Mouse (Mus musculus) heart, adult 11 months (tissue): ENCODE data around the gene Trp73.

ENCODE experiments used
- DNase-seq: peaks from one replicate; pipeline ENCODE4 v3.0.0; 2022

Gene Trp73

DNA sequence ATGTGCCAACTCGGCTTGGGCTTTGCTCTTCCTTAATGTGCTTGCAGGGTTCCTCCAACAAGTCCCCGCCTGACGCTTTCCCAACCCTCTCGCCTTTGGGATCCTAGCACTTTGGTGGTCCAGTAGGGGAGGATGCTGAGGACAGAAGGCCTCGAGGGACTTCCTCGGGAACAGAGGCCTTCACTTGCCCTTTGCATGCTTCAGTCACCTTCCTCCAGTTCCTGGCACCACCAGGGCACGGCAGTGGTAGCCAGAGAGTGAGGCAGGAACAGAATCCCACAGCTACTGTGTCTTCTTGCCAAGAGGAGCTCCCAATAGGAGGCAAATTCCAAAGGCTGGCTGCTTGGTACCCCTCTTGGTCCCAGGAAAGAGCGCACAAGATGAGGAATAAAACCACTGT lies 36.6 kb downstream of the Trp73 start:
- DNase-seq, result no peak

DNA sequence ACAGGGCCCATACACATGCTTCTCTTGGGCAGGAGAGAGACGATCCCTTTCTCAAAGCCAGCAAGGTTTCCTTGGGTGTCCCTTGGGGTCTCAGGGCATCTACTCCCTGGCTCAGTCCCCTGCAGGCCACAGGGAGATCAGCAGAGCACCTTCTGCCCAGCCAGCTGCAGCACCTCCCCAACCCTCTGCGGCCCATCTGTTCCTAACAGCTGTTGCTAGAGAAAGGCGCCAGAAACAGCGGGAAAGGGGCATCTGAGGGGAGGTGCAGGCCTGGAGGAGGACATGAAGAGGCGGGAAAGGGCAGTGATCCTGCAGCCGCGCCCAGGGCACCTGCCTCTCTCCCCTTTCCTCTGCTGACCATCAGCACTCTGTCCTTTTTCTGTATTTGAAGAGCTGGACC lies 40.6 kb downstream of the Trp73 start:
- no peak for DNase-seq

DNA sequence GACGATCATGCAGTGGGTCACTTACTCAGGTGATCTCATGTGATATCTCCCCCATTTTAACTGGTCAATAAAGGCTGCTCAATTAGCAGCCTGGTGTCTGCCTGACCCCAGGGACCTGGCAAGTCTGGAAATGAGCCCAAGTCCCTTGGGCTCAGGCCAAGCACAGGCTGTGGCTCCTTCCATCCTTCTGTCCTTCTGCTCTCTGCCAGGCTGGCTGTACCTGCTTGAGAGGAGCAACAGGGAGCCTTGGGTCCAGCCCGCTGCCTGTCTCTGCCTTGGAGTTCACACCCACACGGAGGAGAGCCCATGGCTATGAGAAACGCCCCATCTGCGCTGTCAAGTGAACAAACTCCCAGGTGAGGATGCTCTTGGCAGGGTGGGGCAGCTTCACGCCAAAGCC lies 43.9 kb downstream of the Trp73 start:
- no peak for DNase-seq

DNA sequence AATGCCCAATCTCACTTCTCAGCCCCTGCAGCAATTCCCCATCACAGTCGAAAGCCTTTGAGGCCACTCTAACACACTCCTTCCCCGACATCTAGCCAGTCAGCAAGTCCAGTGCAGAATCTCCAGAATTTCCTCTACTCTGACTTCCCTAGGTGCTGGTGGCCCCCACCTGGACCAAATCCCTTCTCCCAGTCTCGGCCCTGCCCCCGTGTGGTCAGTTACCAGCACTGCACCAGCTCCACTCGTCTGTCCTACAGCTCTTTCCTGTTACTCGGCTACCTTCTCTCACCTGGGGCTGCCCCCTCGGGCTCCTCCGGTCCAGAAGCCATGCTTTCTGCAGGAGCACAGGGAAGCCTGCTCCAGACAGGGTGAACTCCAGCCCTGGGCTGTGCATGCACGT lies 46.8 kb downstream of the Trp73 start:
- no peak for DNase-seq

DNA sequence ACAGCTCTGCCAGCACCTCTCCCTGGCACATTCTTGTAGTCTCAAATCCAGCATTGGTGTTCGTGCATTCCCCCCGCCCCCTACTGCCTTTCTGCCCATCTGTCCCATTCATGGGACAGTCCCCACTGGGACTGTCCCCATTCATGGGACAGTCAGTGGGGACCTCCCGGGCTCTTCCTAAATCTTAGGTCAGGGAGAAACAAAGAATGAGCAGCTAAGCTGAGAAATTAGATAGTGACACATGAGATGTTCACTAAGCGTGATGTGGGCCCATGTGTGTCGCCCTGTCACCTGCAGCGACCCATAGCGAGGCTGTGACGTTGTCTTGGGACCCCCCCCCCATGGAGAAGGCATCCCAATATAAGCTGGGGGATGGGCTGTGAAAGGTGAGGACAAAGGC lies 48.7 kb downstream of the Trp73 start:
- DNase-seq, result no peak

DNA sequence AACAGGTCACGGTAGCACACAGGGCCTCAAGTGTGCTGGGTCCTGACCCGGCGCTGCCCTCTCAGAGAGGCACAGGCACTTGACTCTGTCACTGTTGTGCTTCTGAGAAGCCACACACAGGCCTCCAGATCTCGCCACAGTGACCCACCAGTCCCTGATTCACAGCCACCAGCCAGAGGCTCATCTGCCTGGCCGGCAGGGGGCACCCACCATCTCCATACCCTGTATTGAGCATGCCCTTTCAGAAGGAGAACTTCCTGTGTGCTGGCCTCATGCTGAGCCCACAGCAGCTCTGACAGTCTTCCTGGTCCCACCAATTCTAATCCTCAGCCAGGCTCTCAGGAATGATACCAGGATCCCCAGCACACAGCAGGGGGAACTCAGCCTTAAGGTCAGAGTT lies 50.8 kb downstream of the Trp73 start:
- no peak for DNase-seq

DNA sequence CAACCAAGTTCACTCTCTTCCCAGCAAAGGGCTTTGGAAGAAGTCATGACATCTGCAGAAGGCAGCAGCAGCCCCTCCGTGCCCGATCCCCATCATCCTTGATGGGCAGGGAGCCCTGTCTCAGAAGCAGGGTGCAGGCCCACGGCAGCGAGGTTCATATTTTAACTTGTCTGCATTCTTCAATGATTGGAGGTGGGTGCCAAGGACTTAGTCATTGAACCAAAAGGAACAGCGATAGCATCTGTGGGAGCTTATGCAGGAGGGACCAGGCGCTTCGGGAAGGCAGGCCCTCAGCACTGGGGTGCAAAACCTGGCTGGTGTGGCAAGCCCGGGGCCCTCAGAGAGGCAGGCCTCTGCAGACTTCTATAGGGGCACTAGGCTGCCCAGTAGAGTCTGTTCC lies 53.6 kb downstream of the Trp73 start:
- DNase-seq, result no peak

DNA sequence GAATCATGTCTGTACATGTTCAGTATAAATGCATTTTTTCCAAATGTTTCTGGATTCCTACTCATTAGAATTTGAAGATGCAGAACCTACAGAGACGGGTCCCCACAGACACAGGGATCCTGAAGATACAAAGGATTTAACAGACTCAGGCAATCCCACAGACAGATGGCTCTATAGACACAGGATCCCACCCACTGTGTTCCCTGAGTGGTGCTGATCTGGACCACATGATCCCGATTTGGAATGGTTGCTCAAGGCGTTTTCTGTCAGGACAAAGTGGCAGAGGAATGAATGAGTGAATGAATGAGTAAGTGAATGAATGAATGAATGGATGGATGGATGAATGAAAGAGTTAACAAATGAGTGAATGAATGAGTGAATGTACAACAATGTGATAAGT lies 54.2 kb downstream of the Trp73 start:
- no peak for DNase-seq

DNA sequence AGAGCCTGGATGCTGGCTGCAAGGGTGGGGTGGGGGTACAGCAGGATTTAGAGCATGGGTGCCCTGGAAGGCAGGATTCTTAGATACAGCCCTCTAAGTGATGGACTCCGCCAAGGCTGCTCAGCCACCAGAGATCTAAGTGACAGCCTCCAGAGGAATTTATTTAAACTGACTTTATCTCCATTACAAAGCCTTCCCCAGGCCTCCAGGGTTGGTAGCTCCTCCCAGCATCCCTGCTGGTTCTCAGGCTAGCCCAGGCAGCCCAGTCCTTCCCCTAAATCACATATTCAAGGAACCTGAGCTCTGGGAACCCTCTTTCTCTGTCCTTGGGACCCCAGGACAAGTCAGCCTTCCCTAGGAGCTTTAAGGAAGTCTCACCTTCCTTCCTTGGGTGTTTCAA lies 58.0 kb downstream of the Trp73 start:
- no peak for DNase-seq

DNA sequence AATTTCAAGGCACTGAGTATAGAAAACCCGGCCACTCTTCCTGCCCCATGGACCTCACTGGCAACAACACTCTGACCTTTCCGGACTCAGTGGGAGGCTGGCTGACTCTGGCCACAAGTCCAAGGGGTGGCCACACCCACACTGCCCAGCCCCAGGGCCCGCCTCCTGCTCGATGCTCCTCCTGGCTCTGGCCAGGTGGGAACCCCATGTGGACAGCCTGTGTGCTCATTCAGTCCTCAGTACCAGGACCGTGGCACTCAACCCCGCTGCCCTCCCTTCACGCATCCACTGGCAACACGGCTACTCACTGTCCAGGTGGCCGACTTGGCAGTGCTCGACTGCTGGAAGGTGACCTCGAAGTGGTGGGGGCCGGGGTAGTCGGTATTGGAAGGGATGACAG lies 59.0 kb downstream of the Trp73 start:
- no peak for DNase-seq

DNA sequence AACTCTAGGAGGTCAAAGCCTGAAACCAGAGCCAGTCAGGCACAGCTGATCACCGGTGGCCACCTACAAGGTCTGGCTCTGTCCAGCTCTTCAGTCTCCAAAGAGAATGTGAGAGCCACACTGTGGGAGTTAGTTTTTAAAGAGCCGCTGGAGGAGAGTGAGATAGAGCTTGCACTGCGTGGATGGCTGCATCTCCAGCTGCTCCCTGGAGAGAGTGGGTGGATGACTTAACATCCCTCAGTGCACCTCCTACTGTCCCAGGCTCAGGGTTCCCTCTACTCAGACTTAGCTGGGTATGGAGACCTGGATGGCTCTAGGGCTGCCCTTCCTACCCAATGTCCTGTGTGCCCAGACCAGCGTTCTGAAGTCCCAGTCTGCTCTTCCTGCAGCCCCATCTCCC lies 59.8 kb downstream of the Trp73 start:
- DNase-seq, result no peak

DNA sequence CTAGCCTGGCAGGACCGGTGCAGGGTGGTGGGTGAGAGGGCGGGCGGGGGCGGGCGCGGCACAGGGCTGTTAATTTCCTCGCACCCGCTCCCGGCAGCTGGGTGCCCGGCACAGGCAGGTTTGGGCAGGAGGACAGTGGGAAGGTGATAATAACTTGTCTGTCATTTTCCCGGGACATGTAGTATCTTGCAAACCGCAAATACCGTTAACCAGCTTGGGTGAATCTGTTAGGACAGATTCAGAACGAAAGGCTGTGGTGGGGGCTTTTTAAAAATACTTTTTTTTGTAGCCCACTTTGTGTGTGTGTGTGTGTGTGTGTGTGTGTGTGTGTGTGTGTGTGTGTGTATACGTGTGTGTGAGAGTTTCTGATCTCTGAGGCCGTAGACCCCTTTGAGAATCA lies 68.1 kb downstream of the Trp73 start:
- no peak for DNase-seq

DNA sequence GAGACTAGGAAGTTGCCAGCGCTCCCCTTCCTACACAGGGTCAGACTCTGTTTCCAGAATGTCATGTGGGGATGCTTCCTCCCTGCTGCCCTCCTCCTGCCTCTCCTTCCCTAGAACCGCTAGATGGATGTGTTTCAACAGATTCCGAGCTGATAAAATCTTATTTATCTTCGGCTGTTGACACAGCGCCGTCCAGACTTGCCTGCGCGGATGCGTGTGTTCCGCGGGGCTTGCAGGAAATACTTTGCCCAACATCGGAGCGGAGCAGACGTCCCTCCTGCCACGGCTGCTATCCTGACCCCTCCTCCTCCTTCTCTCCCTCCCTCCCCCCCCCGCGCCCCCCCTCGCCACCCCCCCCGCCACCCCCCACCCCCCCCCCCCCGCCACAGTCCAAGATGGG lies 68.5 kb downstream of the Trp73 start:
- DNase-seq, result no peak

DNA sequence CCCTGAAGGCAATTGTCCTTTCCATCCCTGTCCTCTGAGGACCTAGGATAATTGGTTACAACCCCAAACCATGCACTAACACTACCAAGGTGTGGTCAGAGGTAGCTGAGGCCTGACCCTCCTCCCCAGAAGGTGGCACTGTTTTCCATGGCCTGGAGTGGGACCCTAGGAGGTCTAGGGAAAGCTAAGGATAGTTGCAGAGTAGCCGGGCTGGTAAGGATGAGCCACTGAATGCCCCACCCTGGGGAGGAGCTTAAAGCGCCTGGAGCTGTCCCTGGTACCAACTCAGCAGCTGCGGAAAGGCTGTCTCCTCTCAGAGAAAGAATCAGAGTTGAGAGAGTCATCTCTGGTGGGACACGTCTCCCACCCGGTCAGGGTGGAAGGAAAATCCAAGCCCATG lies 69.1 kb downstream of the Trp73 start:
- peak; percentile 85 for DNase-seq

DNA sequence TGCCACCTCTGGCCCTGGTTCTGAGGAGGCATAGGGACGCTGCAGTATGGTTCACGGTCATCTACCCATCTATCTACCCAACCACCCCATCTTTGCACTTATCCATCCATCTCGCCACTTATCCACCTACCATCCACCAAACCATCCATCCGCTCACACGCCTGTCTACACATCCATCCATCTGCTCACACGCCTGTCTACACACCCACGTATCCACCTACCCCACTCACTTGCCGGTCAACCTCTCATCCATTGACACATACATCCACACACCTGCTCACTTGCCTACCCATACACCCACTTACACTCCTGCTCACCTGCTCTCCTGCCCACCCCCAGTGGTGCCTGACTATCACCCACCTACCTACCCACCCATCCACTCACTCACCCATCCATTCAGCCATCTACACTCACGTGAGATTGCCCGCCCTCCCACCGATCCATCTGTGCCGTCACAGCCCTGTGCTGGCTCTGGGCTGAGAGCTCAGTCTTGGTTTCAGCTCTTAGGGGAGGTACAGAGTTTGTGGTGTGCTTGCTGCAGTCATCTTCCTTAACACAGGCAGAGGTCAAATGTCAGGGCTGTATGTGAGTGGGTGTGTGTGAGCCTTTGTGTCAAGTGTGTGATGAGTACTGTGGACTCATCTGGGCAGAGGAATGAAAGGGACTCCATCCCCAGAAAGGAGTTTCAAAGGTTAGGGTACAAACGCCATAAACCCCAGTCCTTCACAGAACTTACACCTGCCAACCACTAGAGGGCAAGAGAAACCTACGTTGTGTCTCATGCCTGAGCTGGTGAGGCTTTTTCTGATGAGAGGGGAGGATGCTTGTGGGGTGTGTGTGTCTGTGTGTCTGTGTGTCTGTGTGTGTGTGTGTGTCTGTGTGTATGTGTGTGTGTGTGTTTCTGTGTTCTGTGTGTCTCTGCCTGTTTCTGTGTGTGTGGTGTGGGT lies 74.9 kb downstream of the Trp73 start:
- peak; percentile 85 for DNase-seq

DNA sequence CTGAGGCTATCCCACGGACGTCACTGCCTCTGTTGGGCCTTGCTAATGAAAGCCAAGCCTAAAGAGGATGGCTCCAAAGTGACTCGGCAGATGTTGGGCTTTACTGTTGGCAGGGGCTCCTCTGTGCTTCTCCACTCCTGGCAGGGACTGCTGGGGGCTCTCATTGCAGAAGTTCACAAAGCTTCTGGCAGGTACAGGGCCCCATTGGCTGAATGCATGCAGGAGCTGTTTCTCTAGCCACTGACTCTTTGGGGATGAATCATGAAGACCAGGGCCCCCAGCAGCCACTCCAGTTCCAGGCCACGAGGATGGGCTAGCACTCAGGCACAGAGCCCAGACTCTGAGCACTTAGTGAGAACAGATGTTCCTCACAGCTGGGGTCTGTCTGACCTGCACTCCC lies 82.3 kb downstream of the Trp73 start:
- no peak for DNase-seq

DNA sequence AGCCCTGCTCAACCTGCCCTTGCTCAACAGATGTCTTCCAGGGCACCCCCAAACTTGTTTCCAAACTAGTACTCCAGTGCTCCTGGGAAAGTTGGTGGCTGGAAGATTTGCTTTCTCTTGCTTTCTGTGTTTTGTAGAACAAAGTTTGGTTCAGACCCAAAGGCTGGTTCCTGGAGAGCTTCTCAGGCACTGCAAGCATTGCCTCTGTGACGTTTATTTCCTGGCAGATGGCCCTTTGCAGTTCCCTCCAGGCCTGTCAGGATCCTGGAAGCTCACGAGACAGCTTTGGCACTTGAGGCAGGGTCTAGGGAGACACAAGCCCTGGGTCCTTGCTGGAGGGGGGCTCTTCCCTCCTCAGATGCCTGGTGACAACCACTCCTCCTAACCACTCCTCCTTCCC lies 83.3 kb downstream of the Trp73 start:
- DNase-seq, result no peak

DNA sequence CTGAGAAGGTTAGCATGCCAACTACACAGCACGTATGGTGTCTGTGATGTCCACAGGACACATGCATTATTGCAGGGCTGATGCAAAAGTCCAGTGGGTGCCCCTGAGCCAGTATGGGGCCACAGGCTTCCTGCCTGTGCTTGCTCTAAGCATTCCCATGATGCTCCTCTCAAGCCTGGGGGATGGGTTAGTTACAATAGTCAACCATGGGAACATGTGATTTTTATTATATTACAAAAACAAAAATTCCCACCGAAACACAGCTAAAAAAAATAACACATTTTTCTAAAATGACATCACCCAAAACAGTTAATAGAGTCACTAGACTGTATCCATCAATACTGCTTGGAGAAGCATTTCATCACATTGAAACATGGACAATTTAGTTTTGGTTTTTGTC lies 84.0 kb downstream of the Trp73 start:
- no peak for DNase-seq

DNA sequence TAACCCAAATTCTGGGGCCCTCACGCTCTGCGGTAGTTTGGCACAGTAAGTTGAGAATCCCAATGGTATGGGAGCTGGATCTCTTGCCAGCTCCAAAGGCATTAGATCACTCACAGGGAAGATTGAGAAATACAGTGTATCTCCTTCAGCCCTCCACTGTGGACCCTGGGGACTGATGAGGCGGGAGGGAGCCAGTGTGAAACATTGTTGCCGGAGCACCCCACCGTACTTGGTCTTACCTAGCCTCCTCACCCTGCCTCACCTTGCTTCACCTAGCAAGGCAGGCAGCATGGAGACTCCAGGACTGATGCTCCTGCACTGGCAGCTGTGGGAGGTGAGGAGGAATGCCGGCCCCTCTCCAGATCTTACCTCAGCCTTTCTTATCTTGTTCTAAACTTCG lies 84.5 kb downstream of the Trp73 start:
- DNase-seq, result peak; percentile 91

DNA sequence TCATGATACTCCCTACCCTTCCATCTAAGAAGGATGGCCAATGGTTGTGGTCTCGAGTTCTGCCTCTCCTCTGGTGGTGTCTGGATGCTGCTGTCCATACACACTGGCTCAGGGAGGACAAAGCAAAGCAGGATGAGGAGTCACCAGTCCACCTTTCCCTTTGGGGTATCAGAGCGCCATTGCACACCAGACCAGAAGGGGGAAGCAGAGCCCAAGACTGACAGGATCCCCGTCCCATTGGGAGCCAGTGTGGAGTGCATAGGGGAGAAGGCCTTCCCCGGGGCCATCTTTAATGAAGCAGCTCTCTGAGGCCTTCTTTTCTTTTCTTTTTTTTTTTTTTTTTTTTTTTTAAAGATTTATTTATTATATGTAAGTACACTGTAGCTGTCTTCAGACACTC lies 86.9 kb downstream of the Trp73 start:
- no peak for DNase-seq

DNA sequence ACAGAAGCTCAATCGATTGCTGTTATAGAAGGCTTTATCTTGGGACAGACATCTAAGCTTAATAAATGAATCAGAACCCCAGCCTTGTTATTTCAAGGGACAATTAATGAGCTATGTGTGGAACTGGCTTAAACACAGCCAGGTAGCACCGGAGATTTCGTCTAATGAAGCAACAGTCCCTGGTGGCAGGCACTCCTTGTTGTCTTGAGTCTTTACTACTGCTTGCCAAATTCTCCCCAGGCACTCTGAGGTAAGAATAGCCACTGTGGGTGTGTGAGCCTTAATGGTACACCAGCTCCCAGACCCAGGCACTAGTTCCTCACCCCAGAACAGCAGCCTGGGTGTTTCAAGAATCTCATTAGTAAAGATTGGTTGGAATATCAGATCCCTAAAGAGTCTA lies 88.6 kb downstream of the Trp73 start:
- DNase-seq, result no peak

DNA sequence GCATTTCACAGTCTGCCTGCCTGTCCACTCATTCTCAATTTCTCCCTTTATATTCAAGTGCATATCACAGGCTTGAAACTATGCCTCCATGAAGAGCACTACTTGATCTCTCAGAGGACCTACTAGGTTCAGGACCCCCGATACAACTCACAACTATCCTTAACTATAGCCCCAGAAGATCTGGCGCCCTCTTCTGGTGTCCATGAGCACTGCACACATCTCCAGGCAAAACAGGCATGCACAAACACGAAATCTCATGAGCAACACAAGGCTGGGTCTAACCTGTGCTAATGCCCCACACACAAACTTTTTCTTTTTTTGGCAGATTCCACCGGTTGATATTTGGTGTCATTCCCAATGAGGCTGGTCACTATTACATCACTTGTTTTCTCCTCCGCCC lies 94.2 kb downstream of the Trp73 start:
- no peak for DNase-seq

DNA sequence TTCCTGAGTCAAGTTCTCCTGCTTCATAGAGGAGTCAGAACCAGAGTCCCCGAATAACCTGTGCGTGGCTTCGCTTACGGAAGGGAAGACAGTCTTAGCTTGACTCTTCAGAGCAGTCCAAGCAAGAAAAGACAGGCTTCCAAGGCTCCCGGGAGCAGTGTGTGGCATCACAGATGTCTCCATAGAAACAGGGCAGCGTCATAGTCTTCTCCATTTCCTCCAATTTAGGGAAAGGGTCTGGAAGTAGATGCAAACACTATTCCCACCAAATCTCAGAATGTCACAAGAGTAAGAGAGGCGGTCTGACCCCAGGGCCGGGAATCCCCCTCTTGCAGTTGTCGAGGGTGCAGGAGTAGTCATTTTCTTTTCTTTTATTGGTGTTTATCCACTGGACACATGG lies 97.4 kb downstream of the Trp73 start, which contains the start of gene Ccdc27:
Gene Ccdc27, minus strand, starts transcription at position 101 of the 400 bp plus-strand sequence.
- DNase-seq, result no peak

DNA sequence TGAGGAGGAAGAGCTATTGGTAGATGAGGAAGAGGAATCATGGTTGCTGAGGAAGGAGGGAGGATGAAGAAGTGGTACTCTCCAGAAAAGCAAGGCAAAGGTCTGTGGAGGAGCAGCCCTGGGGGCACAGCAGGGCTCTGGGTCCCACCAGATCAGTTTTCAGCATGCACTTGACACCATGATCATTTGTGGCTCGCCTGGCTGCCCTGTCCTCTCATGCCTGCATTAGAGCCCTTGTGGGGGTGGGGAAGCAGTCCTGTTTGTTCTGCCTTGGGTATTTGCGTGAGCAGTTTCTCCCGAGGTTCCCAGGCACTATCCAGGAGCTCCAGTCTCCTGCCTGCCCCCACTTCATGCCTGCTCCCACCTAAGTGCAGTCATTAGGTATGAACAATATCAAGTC lies 102.9 kb downstream of the Trp73 start:
- DNase-seq, result no peak

DNA sequence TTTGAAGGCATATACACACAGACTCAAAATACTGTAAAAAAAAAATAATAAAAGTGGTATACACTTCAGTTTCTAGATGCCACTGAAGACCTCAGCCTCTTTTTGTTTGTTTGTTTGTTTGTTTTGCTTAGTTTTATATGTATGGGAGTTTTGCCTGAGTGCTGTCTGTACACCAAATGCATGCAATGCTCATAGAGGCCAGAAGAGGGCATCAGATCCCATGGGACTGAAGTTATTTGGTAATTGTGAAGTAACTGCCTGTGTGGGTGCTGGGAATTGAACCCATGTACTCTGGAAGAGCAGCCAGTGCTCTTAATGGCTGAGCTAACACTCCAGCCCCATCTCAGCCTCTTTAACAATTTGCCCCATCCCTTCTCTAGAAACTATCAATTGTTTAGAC lies 111.4 kb downstream of the Trp73 start:
- DNase-seq, result no peak
